Mouse (Mus musculus) naive thymus-derived CD4-positive, alpha-beta T cell, adult 5 months (primary cell): Measurements from ENCODE around the gene Zmiz2. TPM values are rescaled to one million over a fixed set of nuclear protein-coding genes. Genes with fewer than 3 reads are reported as not detected.

Source experiments
- polyA plus RNA-seq: library from polyadenylated mRNA; unstranded; fragments of 100-300 nt; shearing (Covaris generic); gene quantifications from one replicate; pipeline ENCODE4 v1.2.1, GENCODE M21; 2017

The Zmiz2 gene
- polyA plus RNA-seq, result 59.2 TPM

GRCm38 (mm10) chr11:6388726-6389413, at the start of gene Zmiz2:
Gene Zmiz2, plus strand, starts transcription at chr11:6389074.

GRCm38 (mm10) chr11:6414751-6415550, 26.1 kb downstream of the Zmiz2 start, which contains the start of gene Ppia:
Gene Ppia, plus strand, starts transcription at chr11:6415443.

DNA sequence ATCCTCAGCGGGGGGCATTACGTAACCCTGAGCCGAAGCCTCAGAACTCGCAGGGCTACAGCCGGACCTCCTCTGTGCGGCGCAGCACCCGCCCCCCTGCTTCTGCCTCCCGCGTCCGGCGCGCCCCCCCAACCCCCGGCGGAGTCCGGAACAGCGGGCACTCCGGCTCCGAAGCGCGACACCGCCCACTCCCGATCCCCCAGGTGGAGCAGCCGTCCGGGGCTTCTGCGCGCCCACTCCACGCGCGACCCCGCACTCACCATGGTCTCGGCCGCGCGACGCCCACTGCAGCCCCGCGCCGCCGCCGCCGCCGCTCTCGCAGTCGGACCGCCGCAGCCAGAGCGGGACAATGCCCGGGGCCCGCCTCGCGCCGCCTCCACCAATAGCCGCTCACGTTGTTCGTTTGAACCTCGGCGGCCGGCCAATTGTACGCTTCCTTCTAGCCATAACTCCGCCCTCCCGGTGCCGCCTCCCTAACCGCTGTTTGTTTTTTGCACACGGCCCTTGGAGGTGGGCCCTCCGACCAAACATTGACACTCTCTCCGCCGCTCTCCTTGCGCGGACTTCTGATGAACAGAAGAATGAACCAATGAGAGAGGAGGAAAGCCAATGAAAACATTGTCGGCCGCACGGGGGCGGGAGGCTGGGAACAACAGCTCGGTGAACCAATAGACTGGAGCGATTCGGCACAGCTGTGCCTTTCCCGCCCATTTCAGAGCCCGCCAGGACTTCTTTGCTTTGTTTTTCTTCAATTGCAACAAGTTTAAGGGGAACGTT, 55.4 kb downstream of the Zmiz2 start, which contains the start of gene H2afv:
TSS of gene H2afv (minus strand) at position 367 of the 777 bp plus-strand sequence.

Other genes with a start within 250 kb of the Zmiz2 start
- not detected for gene A730071L15Rik, start 189.0 kb upstream of the Zmiz2 start, polyA plus RNA-seq
- 51.0 TPM for gene Nudcd3, start 188.7 kb upstream of the Zmiz2 start, polyA plus RNA-seq
- 0.07 TPM for gene Npc1l1, start 158.9 kb upstream of the Zmiz2 start, polyA plus RNA-seq
- gene Ddx56, start 121.3 kb upstream of the Zmiz2 start, polyA plus RNA-seq, result 76.8 TPM
- gene Tmed4, start 114.2 kb upstream of the Zmiz2 start, polyA plus RNA-seq, result 51.0 TPM
- 227 TPM for gene Ogdh, start 97.4 kb upstream of the Zmiz2 start, polyA plus RNA-seq
- 4,323 TPM for gene Ppia, start 26.4 kb downstream of the Zmiz2 start, polyA plus RNA-seq
- 194 TPM for gene H2afv, start 55.4 kb downstream of the Zmiz2 start, polyA plus RNA-seq
- 28.0 TPM for gene Purb, start 86.8 kb downstream of the Zmiz2 start, polyA plus RNA-seq
- 127 TPM for gene Myo1g, start 131.9 kb downstream of the Zmiz2 start, polyA plus RNA-seq
- gene Ccm2, start 157.8 kb downstream of the Zmiz2 start, polyA plus RNA-seq, result 436 TPM
- gene Nacad, start 217.0 kb downstream of the Zmiz2 start, polyA plus RNA-seq, result 1.2 TPM
- gene Tbrg4, start 237.0 kb downstream of the Zmiz2 start, polyA plus RNA-seq, result 23.5 TPM
- gene Wap, start 249.6 kb downstream of the Zmiz2 start, polyA plus RNA-seq, result not detected